Mouse (Mus musculus) splenic B cell, adult 2 months (primary cell): ENCODE data around the gene Gm17657.

ENCODE experiments used
- DNase-seq: peaks from one replicate; pipeline ENCODE4 v3.0.0-alpha.2; 2011; ENCODE audit warnings: low read depth, low spot score
- H3K27me3 ChIP-seq: 2 replicates; pipeline ENCODE4 v1.6.1; 2012; ENCODE audit warnings: mild to moderate bottlenecking, low read length, moderate library complexity, mixed read lengths; ENCODE audit not compliant: control insufficient read depth, poor library complexity, insufficient read depth, severe bottlenecking
- H3K36me3 ChIP-seq: 2 replicates; pipeline ENCODE4 v1.6.1; 2012; ENCODE audit warnings: mild to moderate bottlenecking, low read length, moderate library complexity, mixed read lengths; ENCODE audit not compliant: control insufficient read depth, poor library complexity, insufficient read depth, severe bottlenecking

The Gm17657 gene

DNA sequence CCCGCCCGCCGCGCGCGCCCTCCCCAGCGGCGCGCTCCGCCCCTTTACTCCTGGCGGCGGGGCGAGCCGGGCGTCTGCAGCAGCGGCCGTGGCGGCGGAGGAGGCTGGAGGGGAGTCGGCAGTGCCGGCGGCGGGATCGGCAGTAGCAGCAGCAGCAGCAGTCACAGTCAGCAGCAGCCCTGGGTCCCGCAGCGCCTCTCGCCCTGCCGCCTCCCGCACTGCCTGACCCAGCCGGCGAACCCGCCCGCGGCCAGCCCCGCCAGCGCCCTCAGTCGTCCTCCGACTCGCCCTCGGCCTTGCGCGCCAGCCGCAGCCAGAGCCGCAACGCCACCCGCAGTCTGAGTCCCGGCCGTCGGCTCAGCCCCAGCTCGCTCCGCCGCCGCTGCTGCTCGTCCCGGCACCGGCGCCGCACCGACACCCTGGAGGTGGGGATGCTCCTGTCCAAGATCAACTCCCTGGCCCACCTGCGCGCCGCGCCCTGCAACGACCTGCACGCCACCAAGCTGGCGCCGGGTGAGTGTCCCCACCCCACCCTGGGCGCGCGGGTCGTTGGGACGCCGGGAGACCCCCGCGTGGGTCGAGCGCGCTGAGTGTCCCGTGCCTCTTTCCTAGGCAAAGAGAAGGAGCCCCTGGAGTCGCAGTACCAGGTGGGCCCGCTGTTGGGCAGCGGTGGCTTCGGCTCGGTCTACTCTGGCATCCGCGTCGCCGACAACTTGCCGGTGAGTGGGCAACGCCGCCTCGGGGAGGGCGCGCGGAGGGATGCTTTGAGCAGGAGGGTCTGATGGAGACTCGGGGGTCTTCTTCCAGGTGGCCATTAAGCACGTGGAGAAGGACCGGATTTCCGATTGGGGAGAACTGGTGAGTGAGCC is 58.5 kb downstream of the Gm17657 start, which contains the start of gene Pim1:
Pim1 (plus strand) TSS at position 41 of the 869 bp plus-strand sequence.
- H3K27me3 ChIP-seq = no peaks in the 10 kb centered on the region
- peak; percentile 66 for DNase-seq
- H3K36me3 ChIP-seq = peaks cover 9% of the 10 kb centered on the region; the same call in 1 of the 2 replicates

DNA sequence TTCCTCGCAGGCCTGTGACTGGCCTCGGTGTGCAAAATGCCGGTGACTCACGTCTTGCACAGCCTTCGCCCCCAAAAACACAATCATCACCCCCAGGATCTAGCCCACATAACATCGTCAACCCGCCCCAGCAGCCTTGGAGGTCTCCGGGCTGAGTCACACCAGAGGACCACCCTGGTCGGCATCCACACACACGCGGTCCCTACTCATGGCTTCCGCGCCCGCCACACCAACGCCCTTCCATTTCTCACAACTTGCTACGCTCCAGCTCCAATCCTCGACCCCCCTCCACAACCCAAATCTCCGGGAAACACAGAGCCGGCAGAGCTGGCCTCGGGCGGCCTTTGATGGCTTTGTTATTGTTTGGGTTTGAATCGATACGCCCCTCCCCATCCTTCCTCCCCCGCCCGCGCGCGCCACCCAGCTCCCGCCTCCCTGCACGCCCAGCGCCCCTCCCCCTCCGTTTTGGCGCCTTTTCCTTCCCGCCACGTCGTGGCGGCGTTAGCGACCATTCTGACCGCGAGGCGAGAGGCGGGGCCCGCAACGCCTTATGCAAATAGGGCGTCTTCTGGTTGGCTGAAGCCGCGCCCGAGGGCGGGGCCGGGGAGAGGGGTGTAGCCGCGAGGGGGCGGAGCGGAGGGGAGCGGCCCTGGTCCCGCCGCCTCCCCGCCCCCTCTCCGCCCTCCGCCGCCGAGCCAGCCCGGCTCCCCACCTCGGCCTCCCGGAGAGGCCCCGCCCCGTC is 59.3 kb downstream of the Gm17657 start:
- DNase-seq = peak; percentile 99
- H3K27me3 ChIP-seq = no peaks in the 10 kb centered on the region
- H3K36me3 ChIP-seq = peaks cover 9% of the 10 kb centered on the region; the same call in 1 of the 2 replicates

DNA sequence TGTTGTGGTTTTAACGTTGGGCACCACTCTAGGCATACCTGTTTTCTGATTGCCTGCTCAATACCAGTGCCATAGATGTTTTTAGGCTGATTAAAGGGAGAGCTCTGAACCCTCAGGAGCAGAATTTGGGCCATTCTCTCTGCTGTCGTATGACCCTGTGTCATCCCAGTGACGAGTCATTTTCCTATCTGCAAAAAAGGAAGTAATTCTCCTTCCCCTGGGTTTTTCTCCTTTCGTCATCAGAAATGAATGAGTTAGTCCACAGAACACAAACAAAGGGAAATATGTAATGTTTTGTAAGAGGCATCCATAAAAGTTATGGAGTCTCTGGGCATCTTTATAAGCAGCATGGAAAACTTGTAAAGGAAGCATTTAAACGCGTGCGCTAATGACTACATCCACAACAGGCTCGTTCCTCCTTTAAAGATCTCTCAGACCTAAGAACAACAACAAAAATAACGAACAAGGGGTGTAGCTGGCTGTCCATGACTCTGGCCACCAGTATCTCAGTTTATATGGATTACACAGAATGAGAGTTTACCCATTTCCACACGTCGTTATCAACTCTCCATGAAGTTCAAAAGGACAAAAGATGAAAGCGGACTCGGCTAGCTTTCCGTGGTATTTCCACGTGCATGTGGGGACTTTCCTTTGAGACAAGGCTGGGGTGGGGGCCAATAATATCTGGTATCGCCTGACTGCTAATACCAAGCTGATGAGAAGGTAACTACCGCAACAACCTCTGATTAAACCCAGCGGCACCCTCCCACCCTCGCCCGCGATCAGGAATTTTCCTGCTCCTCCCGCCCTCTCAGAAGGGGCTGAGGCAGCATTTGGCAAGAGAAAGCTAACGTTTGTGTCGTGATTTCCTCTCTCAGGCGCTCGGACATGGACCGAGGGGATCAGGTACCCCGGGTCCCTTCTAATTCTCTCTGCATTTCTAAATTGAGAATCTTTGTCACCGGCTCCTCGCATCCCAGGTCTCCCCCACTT is 60.2 kb downstream of the Gm17657 start:
- H3K36me3 ChIP-seq = peaks cover 4% of the 10 kb centered on the region; the same call in 1 of the 2 replicates
- peak; percentile 78 for DNase-seq
- H3K27me3 ChIP-seq = no peaks in the 10 kb centered on the region

DNA sequence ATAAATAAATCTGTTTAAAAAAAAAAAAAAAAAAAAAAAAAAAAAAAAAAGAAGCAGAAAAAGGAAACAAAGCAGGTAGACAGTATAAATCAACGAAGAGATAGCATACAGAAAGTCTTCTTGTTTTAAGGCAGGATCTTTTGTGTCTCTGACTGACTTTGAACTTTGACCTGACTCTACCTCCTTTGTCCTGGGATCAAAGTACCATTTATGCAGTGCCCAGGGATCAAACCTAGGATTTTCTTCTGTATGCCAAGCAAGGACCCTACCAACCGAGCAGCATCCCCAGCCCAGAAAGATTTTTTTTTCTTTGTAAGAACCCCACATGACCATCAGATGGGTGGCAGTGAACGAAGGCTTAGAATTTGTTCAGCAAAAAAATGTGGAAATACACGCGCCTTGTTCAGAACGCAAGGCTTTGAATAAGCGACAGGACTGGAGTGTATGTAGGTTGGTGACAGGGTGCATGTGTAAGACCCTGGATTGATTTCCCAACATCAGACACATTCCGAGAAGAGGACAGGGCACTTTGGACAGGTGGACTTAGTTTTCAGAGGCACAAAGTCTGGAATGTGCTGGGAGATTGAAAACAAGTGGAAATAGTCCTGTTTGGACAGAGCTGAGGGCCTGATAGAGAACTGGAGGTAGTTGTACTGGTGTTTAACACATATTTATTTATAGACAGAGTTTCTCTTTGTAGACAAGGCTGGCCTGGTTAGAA is 61.0 kb downstream of the Gm17657 start:
- Histone ChIP-seq H3K36me3 (0 out of 2 replicates have a peak, but pooled peaks cover under 1% of the 10 kb centered on the region), H3K27me3 (no peaks in the 10 kb centered on the region)
- no peak for DNase-seq

DNA sequence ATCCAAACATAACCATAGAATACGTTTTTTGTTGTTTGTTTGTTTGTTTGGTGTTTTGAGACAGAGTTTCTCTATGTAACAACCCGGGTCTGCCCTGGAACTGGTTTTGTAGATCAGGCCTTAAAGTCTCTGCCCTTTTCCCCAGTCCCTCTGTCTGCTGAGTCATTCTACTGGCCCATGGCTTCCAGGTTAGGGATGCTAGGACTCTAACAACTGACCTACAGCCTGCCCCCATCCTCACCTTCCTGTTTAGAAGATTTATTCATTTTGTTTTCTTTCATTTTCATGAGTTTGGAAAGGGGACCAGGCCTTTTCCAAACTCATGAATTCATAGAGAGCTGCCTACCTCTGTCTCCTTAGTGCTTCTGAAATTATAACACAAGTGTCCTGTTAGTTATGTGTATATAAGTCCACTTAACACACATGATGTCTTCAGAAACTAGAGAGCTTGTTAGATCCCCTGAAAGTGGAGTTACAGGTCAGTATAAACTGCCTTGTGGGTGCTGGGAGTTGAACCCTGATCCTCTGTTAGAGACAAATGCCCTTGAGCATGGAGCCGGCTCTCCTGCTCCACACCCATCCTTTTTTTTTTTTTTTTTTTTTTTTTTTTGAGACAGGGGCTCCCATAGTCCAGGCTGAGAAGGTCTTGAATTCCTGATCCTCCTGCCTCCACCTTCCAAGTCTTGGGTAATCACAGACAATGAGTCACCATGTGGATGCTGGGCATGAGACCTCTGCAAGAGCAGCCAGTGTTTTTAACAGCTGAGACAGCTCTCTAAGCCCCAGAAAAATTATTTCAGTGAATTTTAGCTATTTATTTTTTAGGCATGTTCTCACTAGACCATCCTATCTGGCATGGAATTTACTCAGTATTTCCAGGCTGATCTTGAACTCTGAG is 63.9 kb downstream of the Gm17657 start:
- Histone ChIP-seq H3K36me3 (no peaks in the 10 kb centered on the region), H3K27me3 (no peaks in the 10 kb centered on the region)
- no peak for DNase-seq

DNA sequence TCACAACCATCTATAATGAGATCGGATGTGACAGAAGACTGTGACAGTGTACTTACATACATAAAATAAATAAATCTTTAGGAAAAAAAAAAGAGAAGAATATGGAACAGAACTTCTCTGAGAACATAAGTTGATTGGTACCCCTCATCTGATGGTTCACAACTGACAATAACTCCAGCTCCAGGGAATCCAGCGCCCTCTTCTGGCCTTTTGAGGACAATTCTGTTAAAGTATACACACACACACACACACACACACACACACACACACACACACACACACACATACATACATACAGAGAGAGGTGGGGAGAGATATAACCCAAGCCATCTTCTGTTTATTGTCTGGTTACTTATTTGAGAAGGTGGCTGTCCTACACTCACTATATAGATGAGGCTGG is 65.0 kb downstream of the Gm17657 start:
- Histone ChIP-seq H3K36me3 (no peaks in the 10 kb centered on the region), H3K27me3 (no peaks in the 10 kb centered on the region)
- no peak for DNase-seq

DNA sequence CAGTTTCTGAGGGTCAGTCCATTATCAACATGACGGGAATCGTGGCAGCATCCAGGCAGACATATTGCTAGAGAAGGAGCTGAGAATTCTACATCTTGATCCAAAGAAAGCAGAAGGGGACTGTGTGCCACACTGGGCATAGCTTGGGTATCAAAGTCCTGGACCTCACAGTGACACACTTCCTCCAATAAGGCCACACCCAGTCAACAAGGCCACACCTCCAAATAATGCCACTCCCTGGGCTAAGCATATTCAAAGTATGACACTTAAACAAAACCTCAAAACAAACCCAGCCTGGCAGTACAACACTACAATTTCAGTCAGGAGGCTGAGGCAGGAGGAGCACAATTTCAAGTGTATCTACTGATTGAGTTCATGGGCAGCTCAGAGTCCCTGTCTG is 66.2 kb downstream of the Gm17657 start:
- no peak for DNase-seq
- Histone ChIP-seq H3K27me3 (no peaks in the 10 kb centered on the region), H3K36me3 (no peaks in the 10 kb centered on the region)

DNA sequence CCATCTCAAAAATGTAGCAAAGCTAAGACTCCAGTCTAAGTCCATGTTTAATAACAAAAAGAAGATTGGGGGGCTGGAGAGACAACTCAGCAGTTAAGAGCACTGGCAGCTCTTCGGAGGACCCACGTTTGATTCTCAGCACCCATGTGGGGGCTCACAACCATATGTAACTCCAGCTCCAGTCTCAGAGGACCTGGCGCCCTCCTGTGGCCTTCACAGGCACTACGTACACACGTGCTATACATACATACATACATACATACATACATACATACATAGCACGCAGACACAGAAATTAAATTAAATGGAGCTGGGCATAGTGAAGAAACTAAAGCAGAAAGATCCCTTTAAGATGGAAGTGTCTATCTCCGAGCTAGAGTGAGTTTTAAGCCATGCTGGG is 66.8 kb downstream of the Gm17657 start:
- Histone ChIP-seq H3K27me3 (no peaks in the 10 kb centered on the region), H3K36me3 (no peaks in the 10 kb centered on the region)
- no peak for DNase-seq

DNA sequence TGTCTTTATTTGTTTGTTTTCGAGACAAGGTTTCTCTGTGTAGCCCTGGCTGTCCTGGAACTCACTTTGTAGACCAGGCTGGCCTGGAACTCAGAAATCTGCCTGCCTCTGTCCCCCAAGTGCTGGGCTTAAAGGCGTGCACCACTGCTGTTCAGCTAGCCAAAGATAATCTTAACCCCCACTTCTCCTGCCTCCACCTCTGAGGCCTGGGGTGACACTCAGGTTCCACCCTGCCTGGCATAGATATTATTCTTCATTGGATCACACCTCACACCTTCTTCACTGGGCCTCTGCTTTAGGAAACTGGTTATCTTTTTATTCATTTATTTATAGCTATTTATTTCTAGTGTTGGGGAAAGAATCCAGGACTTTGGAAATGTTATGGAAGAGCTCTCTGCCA is 69.2 kb downstream of the Gm17657 start:
- no peaks in the 10 kb centered on the region for H3K27me3 ChIP-seq
- DNase-seq = no peak
- no peaks in the 10 kb centered on the region for H3K36me3 ChIP-seq

DNA sequence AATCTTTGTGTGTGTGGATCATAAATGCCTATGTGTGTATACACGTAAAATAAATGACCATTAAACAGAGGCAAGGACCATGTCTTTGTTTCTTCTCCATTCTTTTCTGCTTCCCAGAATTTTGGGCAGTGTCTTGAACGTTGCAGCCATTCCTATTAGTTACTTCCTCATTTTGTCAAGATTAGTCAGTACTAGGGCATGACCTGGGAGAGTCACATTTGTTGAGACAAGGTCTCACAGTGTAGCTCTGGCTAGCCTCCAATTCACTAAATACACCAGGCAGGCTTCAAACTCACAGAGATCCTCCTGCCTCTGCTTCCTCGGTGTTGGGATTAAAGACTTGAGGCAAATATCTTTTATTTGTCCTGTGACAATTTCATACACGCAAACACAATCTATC is 71.2 kb downstream of the Gm17657 start:
- peak; percentile 17 for DNase-seq
- H3K27me3 ChIP-seq = no peaks in the 10 kb centered on the region
- H3K36me3 ChIP-seq = no peaks in the 10 kb centered on the region

DNA sequence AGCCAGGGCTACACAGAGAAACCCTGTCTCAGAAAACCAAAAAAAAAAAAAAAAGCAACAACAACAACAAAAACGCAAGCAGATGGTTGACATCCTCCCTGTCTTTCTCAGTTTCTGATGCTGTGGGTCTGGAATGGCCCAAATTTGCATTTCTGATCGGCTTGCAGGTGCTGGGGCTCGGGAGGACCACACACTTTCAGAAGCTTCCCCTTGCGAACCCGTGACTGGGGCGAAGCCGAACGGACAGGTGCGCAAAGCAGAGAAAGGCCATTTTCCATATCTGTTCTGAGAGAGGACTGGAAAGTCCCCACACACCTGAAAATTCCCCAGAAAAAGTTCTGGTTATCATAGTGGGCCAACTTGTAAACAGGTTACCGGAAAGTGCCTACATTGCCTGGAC is 72.1 kb downstream of the Gm17657 start:
- DNase-seq = peak; percentile 74
- no peaks in the 10 kb centered on the region for H3K27me3 ChIP-seq

DNA sequence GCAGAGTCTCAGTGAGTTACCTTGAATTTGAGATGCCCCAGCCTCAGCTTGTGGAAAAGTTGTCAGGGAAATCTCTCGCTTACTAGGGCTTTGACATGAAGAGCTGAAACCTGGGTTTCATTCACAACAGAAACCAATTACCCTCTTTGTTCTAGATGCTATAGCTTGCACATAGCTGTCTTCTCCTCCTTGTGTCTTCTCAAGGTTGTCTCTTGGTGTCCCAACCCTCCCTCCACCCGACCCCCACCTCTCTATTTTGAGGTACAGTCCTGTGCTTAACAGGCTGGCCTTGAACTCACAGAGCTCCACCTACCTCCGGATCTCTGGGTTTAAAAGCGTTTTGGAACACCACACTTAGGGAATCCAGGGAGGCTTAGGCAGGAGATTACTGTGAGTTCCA is 73.0 kb downstream of the Gm17657 start:
- Histone ChIP-seq H3K36me3 (no peaks in the 10 kb centered on the region), H3K27me3 (no peaks in the 10 kb centered on the region)
- DNase-seq = no peak

More for the DNA sequence above, 72.1 kb downstream of the Gm17657 start:
- no peaks in the 10 kb centered on the region for H3K36me3 ChIP-seq

DNA sequence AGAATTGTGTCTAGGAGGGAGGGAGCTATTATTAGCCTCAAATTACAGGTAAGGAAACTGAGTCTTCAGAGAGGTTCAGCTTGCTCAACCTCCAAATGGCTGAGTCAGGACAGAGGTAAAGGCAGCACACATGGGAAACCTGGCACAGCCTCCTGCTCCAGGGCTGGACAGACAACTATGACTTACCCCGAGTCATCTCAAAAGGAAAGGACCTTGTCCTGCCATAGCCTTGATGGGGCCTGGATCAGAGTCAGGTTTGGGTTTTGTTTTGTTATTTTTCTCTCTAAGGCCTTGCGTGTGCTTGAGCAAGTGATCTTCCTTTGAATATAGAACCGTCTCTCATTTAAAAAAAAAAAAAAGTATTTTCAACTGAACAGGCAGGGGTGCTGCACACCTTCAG is 74.3 kb downstream of the Gm17657 start:
- H3K36me3 ChIP-seq = no peaks in the 10 kb centered on the region
- DNase-seq = no peak
- no peaks in the 10 kb centered on the region for H3K27me3 ChIP-seq
